Mouse (Mus musculus) neutrophil, adult 65 days (primary cell): ENCODE results near the gene Gm29289. TPM values are rescaled to one million over a fixed set of nuclear protein-coding genes. Genes with fewer than 3 reads are reported as not detected.

ENCODE experiments used
- total RNA-seq: library from RNA; stranded (reverse); gene quantifications from 2 replicates; pipeline ENCODE4 v1.2.4, GENCODE M21; 2023

The Gm29289 gene
- not detected in 2 replicates for total RNA-seq

DNA sequence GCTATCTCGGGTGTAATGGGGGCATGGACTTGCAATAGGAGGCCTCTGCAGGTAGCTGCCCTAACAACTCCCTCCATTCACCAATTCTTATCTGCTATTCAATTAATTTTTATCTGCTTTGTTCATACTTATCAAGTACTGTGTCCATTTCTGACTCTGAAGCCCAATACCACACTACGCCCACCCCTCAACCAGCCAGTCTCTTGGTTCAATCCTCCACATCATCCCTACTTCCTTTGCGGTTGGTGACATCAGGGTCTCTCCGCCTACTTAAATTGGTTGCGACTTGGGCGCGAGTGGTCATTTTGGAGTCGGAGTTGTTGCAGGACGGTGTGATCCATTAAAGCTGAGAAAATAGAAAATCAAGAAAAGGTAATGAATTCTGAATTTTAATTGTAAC, at the start of gene Gm29289:
Gm29289 (plus strand) TSS at position 301 of the 400 bp plus-strand sequence.

DNA sequence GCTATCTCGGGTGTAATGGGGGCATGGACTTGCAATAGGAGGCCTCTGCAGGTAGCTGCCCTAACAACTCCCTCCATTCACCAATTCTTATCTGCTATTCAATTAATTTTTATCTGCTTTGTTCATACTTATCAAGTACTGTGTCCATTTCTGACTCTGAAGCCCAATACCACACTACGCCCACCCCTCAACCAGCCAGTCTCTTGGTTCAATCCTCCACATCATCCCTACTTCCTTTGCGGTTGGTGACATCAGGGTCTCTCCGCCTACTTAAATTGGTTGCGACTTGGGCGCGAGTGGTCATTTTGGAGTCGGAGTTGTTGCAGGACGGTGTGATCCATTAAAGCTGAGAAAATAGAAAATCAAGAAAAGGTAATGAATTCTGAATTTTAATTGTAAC, 31.7 kb upstream of the Gm29289 start, which contains the start of gene Gm10352:
Gm10352 (plus strand) TSS at position 301 of the 400 bp plus-strand sequence.

Other genes starting within 250 kb of the Gm29289 start
- gene H2al2b, start 211.9 kb upstream of the Gm29289 start, total RNA-seq, result not detected in 2 replicates
- gene Gm4064, start 136.4 kb upstream of the Gm29289 start, total RNA-seq, result not detected in 2 replicates
- not detected in 2 replicates for gene Rbmy, start 101.9 kb upstream of the Gm29289 start, total RNA-seq
- gene Gm10256, start 101.9 kb upstream of the Gm29289 start, total RNA-seq, result not detected in 2 replicates
- not detected in 2 replicates for gene Gm10352, start 31.6 kb upstream of the Gm29289 start, total RNA-seq